Mouse (Mus musculus): ENCODE measurements around the gene Nme7.

Nme7 gene

DNA sequence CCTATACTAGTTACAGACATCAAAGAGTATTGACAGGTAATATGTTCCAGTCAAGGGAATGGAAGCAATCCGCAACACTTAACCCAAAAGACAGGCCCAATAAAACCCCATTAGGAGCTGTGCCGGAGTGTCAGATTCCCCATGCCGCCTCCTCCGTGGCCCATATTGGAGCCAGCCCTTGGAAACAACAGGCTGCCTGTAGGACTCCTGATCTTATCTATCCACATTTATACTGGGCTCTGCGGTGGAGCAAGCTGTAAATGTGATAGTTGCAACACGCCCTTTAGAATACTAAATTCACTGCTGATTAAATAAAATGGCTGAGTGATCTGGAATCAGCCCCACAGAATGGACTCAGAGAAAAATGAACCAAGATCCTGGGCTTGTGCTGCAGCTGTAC, 130.1 kb downstream of the Nme7 start:
- no peak for DNase-seq (ENCODE audit: low spot score)

DNA sequence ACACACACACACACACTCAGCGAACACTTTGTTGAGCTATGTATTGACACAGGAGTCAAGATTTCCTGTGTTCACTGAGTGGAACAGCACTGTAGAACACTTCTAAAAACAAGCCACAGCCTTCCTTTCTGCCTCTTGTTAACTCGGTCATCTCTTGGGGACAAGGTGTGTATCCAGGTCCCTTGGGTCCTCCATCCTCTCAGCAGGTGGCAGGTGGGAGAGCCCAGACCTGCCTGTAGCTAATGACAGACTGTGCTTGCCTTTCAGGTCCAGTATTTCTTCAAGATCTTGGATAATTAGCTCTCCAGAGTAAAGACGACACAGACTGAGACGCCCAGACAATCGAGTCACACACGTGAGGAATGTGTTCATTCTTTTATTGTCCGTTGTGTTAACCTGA, 132.8 kb downstream of the Nme7 start:
- DNase-seq (ENCODE audit: low spot score) = no peak

DNA sequence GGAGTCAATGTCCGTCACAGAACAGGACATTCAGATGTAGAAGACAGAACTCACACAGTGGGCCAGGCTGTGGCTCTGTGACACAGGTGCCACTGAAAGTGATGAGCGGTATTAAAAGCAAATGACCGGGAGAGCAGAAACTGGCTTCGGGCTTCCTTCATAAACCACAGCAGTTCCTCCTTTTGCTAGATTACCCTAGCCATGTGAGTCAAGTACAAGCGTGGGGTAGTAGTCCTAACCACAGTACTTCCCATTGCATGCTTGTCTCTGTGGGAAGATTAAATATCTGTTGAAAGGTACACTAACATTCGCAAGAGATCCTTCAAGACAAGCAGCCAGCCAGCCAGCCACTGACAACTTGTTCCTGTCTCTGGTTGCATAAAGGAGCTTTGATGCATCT, 136.3 kb downstream of the Nme7 start:
- DNase-seq (ENCODE audit: low spot score) = no peak

- no peak for DNase-seq (ENCODE audit: low spot score)
Measured at GRCm38 (mm10) chr1:164440708-164441407, 136.9 kb downstream of the Nme7 start.

GRCm38 (mm10) chr1:164441408-164441974, 137.6 kb downstream of the Nme7 start:
- DNase-seq (ENCODE audit: low spot score) = no peak

GRCm38 (mm10) chr1:164445620-164446162, 141.8 kb downstream of the Nme7 start:
- no peak for DNase-seq (ENCODE audit: low spot score)

GRCm38 (mm10) chr1:164446535-164446934, 142.6 kb downstream of the Nme7 start:
- DNase-seq (ENCODE audit: low spot score) = no peak

GRCm38 (mm10) chr1:164447521-164447920, 143.6 kb downstream of the Nme7 start:
- DNase-seq (ENCODE audit: low spot score) = no peak

GRCm38 (mm10) chr1:164449626-164450025, 145.7 kb downstream of the Nme7 start:
- DNase-seq (ENCODE audit: low spot score) = no peak

GRCm38 (mm10) chr1:164450231-164450630, 146.3 kb downstream of the Nme7 start:
- no peak for DNase-seq (ENCODE audit: low spot score)

DNA sequence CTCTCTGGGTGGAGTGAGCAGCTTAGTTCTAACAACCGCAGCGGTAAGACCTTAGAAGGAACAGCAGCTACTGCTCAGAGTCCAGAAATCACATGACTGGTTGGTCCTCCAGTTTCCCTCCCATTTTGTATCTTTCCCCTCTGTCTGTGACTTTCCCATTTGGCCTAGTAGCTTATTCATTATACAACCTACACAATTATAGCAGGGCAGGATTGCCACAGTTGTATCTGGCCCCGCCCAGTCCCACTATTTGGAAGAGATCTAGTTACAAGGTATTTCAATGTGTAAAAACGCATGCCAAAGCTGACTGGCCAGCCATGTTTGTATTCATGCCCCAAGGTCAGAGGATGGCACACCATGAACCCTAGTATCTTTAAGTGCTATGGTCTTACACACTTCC, 146.7 kb downstream of the Nme7 start:
- no peak for DNase-seq (ENCODE audit: low spot score)

GRCm38 (mm10) chr1:164451346-164451745, 147.4 kb downstream of the Nme7 start:
- DNase-seq (ENCODE audit: low spot score) = no peak

GRCm38 (mm10) chr1:164452580-164452979, 148.7 kb downstream of the Nme7 start:
- DNase-seq (ENCODE audit: low spot score) = no peak

DNA sequence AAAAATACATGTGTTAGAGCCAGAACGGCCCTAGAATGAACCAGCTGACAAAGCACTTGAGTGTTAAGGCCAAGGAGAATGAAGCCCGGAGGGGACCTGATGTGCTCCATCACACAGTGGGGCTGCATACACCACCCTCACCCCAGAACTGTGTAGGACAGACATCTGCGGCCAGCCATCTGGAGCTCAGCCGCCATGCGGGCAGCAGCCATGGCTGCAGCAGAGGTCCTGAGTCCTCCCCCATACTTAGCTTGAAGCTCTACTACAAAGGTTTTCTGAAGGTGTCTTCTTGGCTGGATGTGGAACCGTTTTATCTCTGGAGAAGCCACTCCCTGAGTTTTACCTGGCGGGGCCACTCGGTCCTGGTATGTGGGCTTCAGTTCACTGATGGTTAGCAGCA, 149.2 kb downstream of the Nme7 start:
- no peak for DNase-seq (ENCODE audit: low spot score)

GRCm38 (mm10) chr1:164453739-164454138, 149.8 kb downstream of the Nme7 start:
- DNase-seq (ENCODE audit: low spot score) = no peak

GRCm38 (mm10) chr1:164454747-164455400, 151.0 kb downstream of the Nme7 start:
- DNase-seq (ENCODE audit: low spot score) = peak; percentile 41

DNA sequence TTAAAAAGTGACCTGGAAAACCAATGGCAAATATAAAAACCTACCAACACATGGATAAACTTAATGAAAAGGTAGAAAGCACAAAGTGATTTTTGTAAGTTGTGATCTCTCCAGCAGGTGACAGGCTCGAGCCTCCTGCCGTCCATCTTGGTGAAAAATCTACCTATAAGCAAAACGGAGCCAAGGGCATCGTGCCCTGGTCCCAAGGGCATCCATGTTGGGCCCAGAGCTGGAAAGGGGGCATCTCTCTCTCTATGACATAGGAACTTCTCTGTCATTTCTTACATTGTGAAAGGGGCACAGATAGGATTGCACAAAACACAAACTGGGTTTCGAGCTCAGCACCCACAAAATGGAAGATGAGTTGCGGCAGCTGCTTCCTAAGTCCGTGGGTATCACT, 151.7 kb downstream of the Nme7 start:
- peak; percentile 33 for DNase-seq (ENCODE audit: low spot score)

- DNase-seq (ENCODE audit: low spot score) = peak; percentile 49
Measured at GRCm38 (mm10) chr1:164456065-164456464, 152.1 kb downstream of the Nme7 start.

GRCm38 (mm10) chr1:164456731-164457130, 152.8 kb downstream of the Nme7 start:
- DNase-seq (ENCODE audit: low spot score) = no peak

- peak; percentile 72 for DNase-seq (ENCODE audit: low spot score)
Measured at GRCm38 (mm10) chr1:164457531-164458244, 153.8 kb downstream of the Nme7 start.

DNA sequence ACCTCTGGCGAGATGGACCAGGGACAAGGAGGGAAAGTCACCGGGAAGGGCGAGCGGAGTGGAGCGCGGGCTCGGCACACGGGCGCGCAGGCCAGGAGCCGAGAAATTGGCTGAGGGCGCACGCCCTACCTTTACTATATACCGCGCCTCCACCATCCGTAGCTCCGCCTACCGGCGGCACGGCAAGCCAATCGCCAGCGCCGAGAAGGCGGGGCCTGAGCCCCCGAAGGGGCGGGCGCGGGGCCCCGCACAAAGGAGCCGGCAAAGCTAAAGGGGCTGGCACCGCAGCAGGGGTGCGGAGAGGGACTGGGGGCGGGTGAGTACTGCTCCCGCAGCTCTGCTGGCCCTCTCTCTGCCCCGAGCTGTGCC, 154.3 kb downstream of the Nme7 start, which contains the start of gene Atp1b1:
Atp1b1 (minus strand) TSS at position 111 of the 369 bp plus-strand sequence.
- DNase-seq (ENCODE audit: low spot score) = peak; percentile 91

- DNase-seq (ENCODE audit: low spot score) = peak; percentile 73
Measured at GRCm38 (mm10) chr1:164458621-164459051, 154.7 kb downstream of the Nme7 start.

Measured in urinary bladder, postnatal 14 days (tissue).